Mouse (Mus musculus) lung, adult 10 weeks (tissue): ENCODE measurements around the gene Olfr118. TPM values are rescaled to one million over a fixed set of nuclear protein-coding genes. Genes with fewer than 3 reads are reported as not detected.

Experiments used
- polyA plus RNA-seq: library from polyadenylated mRNA; stranded (reverse); fragments of 350-450 nt; fragmentation: Illumina TruSeq; extraction: RNeasy Lipid Tissue Mini Kit (QIAGEN cat#74804); gene quantifications from one replicate; pipeline ENCODE4 v1.2.3, GENCODE M21; 2014; ENCODE audit warnings: low read depth, low replicate concordance; ENCODE audit not compliant: insufficient read depth

The Olfr118 gene
- polyA plus RNA-seq: not detected

DNA sequence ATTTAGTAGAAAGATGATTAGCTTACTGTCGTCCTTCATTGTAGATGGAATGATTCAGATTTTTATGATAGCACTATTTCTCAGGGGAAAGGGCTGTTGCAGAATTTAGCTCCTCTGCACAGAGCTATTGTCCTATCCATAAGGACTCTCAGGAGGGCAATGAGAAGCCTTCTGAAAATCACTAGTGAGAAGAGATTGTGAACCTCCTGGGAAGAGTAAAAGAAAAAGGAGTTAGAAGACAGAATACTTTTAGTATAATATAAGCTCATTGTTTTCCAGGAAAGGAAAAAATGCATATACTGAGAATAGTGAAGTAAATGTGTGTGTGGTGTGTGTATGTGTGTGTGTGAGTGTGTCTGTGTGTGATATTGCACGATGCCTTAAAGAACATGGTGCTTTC is at the start of gene Olfr118:
TSS of gene Olfr118 (plus strand) at position 301 of the 400 bp plus-strand sequence.

GRCm38 (mm10) chr17:37627009-37627408 is 39.8 kb upstream of the Olfr118 start, which contains the start of the genes Olfr115 and Olfr116:
TSS of gene Olfr115 (minus strand) at chr17:37627109.
TSS of gene Olfr116 (minus strand) at chr17:37627199.

GRCm38 (mm10) chr17:37663682-37664081 is 3.1 kb upstream of the Olfr118 start, which contains the start of gene Olfr117:
TSS of gene Olfr117 (minus strand) at chr17:37663782.

DNA sequence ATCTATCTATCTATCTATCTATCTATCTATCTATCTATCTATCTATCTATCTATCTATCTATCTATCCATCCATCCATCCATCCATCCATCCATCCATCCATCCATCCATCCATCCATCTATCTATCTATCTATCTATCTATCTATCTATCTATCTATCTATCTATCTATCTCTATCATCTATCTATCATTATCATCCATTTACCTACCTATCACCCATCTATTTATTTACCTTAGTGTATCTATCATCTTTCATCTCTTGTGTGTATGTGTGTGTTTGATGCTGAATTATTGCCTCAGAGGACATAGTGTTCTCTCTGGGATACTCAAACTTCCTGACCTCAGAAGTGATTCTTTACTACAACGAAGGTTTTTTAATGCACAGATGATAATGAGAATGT is 29.5 kb downstream of the Olfr118 start, which contains the start of gene Olfr119:
TSS of gene Olfr119 (plus strand) at position 301 of the 400 bp plus-strand sequence.

DNA sequence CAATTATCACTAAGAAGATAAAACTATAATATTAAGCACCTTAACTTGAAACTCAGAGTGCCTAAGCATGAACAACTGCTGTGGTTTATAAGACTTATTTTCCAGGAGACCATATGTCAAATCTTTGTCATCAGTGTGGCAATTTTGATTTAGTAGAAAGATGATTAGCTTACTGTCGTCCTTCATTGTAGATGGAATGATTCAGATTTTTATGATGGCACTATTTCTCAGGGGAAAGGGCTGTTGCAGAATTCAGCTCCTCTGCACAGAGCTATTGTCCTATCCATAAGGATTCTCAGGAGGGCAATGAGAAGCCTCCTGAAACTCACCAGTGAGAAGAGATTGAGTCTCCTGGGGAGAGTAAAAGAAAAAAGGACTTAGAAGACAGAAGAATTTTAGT is 54.7 kb downstream of the Olfr118 start, which contains the start of gene Olfr120:
TSS of gene Olfr120 (plus strand) at position 301 of the 400 bp plus-strand sequence.

Other genes starting within 250 kb of the Olfr118 start
- gene Olfr108, start 221.5 kb upstream of the Olfr118 start, polyA plus RNA-seq: not detected
- not detected for gene Olfr109, start 208.1 kb upstream of the Olfr118 start, polyA plus RNA-seq
- gene H2-M2, start 183.4 kb upstream of the Olfr118 start, polyA plus RNA-seq: 0.43 TPM
- gene Olfr110, start 174.5 kb upstream of the Olfr118 start, polyA plus RNA-seq: not detected
- not detected for gene Olfr111, start 159.0 kb upstream of the Olfr118 start, polyA plus RNA-seq
- gene Olfr112, start 97.5 kb upstream of the Olfr118 start, polyA plus RNA-seq: not detected
- gene Olfr113, start 89.3 kb upstream of the Olfr118 start, polyA plus RNA-seq: not detected
- not detected for gene Olfr114, start 74.2 kb upstream of the Olfr118 start, polyA plus RNA-seq
- gene Olfr115, start 39.9 kb upstream of the Olfr118 start, polyA plus RNA-seq: not detected
- gene Olfr116, start 39.8 kb upstream of the Olfr118 start, polyA plus RNA-seq: not detected
- gene Olfr117, start 3.2 kb upstream of the Olfr118 start, polyA plus RNA-seq: not detected
- gene Olfr119, start 29.6 kb downstream of the Olfr118 start, polyA plus RNA-seq: not detected
- gene Olfr120, start 54.8 kb downstream of the Olfr118 start, polyA plus RNA-seq: not detected
- gene Olfr121, start 81.9 kb downstream of the Olfr118 start, polyA plus RNA-seq: not detected
- not detected for gene Olfr122, start 101.6 kb downstream of the Olfr118 start, polyA plus RNA-seq
- gene Olfr123, start 126.5 kb downstream of the Olfr118 start, polyA plus RNA-seq: not detected
- not detected for gene Olfr124, start 132.9 kb downstream of the Olfr118 start, polyA plus RNA-seq
- gene Olfr125, start 166.0 kb downstream of the Olfr118 start, polyA plus RNA-seq: not detected
- not detected for gene Olfr126, start 180.5 kb downstream of the Olfr118 start, polyA plus RNA-seq
- not detected for gene Olfr127, start 233.4 kb downstream of the Olfr118 start, polyA plus RNA-seq